8 mouse cellular contexts compared by ENCODE assay signal in the genomic region with DNA sequence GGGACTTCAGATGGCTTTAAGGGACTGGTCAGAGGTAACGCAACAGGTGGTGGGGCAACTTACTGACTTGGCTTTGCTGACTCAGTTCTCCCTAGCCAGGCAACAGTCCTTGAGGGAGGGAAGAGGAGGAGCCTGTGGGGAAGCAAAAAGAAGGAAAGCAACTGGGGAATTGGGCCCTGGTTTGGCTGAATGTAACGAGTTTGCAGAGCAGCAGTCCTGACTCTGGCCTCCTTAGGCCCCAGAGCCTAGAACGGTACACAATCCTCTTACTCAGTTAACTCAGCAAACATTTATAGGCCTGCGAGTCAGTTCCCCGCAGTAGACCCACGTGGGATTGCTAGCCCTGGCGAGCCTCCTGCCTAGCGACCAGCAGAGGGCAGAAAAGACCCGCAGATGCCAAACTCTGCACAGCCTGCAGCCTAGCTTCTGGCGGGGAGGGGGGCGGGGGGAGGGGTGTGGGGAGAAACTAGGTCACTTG. TPM values are rescaled to one million over a fixed set of nuclear protein-coding genes. Genes with fewer than 3 reads are reported as not detected.
A peak's percentile ranks its signal among the peaks of the same experiment; 100 is the strongest.
DNase-seq lines count a peak whose midpoint lies in the region; ATAC-seq and TF ChIP-seq lines count a peak whose summit lies in the region.

No protein-coding gene starts in this region.

- no peaks in the 10 kb centered on the region for H3K9me3 ChIP-seq in embryonic facial prominence, embryonic 15.5 days (replicated peaks)
- H3K9me3 ChIP-seq in heart, embryonic 11.5 days (replicated peaks; ENCODE audit: control insufficient read depth, low read length) = no peaks in the 10 kb centered on the region
- no peaks in the 10 kb centered on the region for H3K9me3 ChIP-seq in kidney, embryonic 16.5 days (ENCODE audit: low read length)

- peak; percentile 86 for TF ChIP-seq CTCF in liver, adult 2 months (IDR thresholded peaks at IDR 0.05; ENCODE audit: low read depth, low read length)

- H3K4me3 ChIP-seq in embryonic facial prominence, embryonic 15.5 days (replicated peaks) = no peak overlapping the region
- H3K4me3 ChIP-seq in heart, embryonic 11.5 days (ENCODE audit: low read depth, low read length) = no peak overlapping the region
- peak overlapping the region; percentile 24; the same call in 1 of the 2 replicates for H3K4me3 ChIP-seq in kidney, embryonic 16.5 days (ENCODE audit: low read length)
- peak overlapping the region; percentile 25; the same call in 1 of the 2 replicates for H3K4me3 ChIP-seq in liver, adult 2 months (ENCODE audit: insufficient read depth, low read depth, low read length)
- no peak overlapping the region for H3K4me3 ChIP-seq in myocyte

- H3K4me2 ChIP-seq in embryonic facial prominence, embryonic 15.5 days (replicated peaks) = peak overlapping the region; percentile 30; the same call in 1 of the 2 replicates
- H3K4me2 ChIP-seq in heart, embryonic 11.5 days = peak overlapping the region; percentile 51
- H3K4me2 ChIP-seq in kidney, embryonic 16.5 days (replicated peaks; ENCODE audit: low read depth, low read length) = peak overlapping the region; percentile 43
- peak overlapping the region; percentile 88 for H3K4me2 ChIP-seq in myocyte (ENCODE audit: low read depth)

- H3K27me3 ChIP-seq in embryonic facial prominence, embryonic 15.5 days = no peaks in the 10 kb centered on the region
- peaks cover 3% of the 10 kb centered on the region for H3K27me3 ChIP-seq in heart, embryonic 11.5 days (ENCODE audit: control insufficient read depth, insufficient read depth, low read length)
- peaks cover 13% of the 10 kb centered on the region; the same call in 1 of the 2 replicates for H3K27me3 ChIP-seq in kidney, embryonic 16.5 days (ENCODE audit: insufficient read depth, low read length)
- H3K27me3 ChIP-seq in liver, adult 2 months (ENCODE audit: control insufficient read depth, insufficient read depth, low read length) = no peaks in the 10 kb centered on the region
- peaks cover 5% of the 10 kb centered on the region for H3K27me3 ChIP-seq in myocyte (ENCODE audit: control insufficient read depth, insufficient read depth, insufficient read length)
- H3K27me3 ChIP-seq in splenic B cell, adult 2 months (ENCODE audit: control insufficient read depth, insufficient read depth, low read length, poor library complexity, severe bottlenecking) = no peaks in the 10 kb centered on the region

- peaks cover 15% of the 10 kb centered on the region for H3K4me1 ChIP-seq in embryonic facial prominence, embryonic 15.5 days
- H3K4me1 ChIP-seq in heart, embryonic 11.5 days (ENCODE audit: control insufficient read depth, insufficient read depth, low read length) = no peaks in the 10 kb centered on the region; the same call in 1 of the 2 replicates
- H3K4me1 ChIP-seq in kidney, embryonic 16.5 days (ENCODE audit: insufficient read depth, low read length) = 0 out of 2 replicates have a peak, but pooled peaks cover 3% of the 10 kb centered on the region
- H3K4me1 ChIP-seq in liver, adult 2 months (ENCODE audit: control insufficient read depth, insufficient read depth, low read length) = no peaks in the 10 kb centered on the region; the same call in 1 of the 2 replicates

- TF ChIP-seq POLR2A in liver, adult 2 months (IDR thresholded peaks at IDR 0.05; ENCODE audit: extremely low read depth, insufficient read depth, low read length) = no peak
- no peak for TF ChIP-seq POLR2A in myocyte (IDR thresholded peaks at IDR 0.05; ENCODE audit: insufficient read length, low read depth)

- H3K79me2 ChIP-seq in liver, adult 2 months (ENCODE audit: control insufficient read depth, insufficient read depth, low read length) = no peaks in the 10 kb centered on the region
- H3K79me2 ChIP-seq in myocyte (ENCODE audit: control insufficient read depth, insufficient read depth) = no peaks in the 10 kb centered on the region

- whole genome bisulfite sequencing in embryonic facial prominence, embryonic 15.5 days = 1% methylated on average over 11 of the region's 11 CpGs
- under 1% methylated on average over 11 of the region's 11 CpGs for WGBS in heart, embryonic 11.5 days (ENCODE audit: insufficient replicate concordance)
- under 1% methylated on average over 11 of the region's 11 CpGs for WGBS in kidney, embryonic 16.5 days
- WGBS in liver, adult 2 months = 2% methylated on average over 11 of the region's 11 CpGs

- ATAC-seq in embryonic facial prominence, embryonic 15.5 days (ENCODE audit: insufficient number of reproducible peaks, low FRiP score, low TSS enrichment, low read depth) = peak; percentile 78
- peak; percentile 55; the same call in 1 of the 2 replicates for ATAC-seq in heart, embryonic 11.5 days (replicated peaks; ENCODE audit: insufficient number of reproducible peaks, low FRiP score, low TSS enrichment)
- peak; percentile 80 for ATAC-seq in kidney, embryonic 16.5 days (ENCODE audit: low FRiP score, low TSS enrichment)

- no peak overlapping the region for H3ac ChIP-seq in myocyte (ENCODE audit: control insufficient read depth, insufficient read length)

- no peak overlapping the region for H3K27ac ChIP-seq in embryonic facial prominence, embryonic 15.5 days (replicated peaks)
- no peak overlapping the region for H3K27ac ChIP-seq in heart, embryonic 11.5 days (ENCODE audit: low read depth, low read length)
- H3K27ac ChIP-seq in kidney, embryonic 16.5 days (ENCODE audit: low read length) = no peak overlapping the region
- H3K27ac ChIP-seq in liver, adult 2 months (replicated peaks; ENCODE audit: insufficient read depth, low read depth, low read length) = no peak overlapping the region

- DNase-seq in 416B (ENCODE audit: low read depth) = peak; percentile 85
- DNase-seq in adrenal gland, postnatal 4 days (ENCODE audit: low spot score in 2 of 2) = peak; percentile 35 to 55
- DNase-seq in liver, adult 2 months (ENCODE audit: extremely low read depth, low read depth, low spot score) = peak; percentile 69
- DNase-seq in splenic B cell, adult 2 months (ENCODE audit: low read depth, low spot score) = peak; percentile 69

- H3K36me3 ChIP-seq in embryonic facial prominence, embryonic 15.5 days = no peaks in the 10 kb centered on the region
- no peaks in the 10 kb centered on the region for H3K36me3 ChIP-seq in heart, embryonic 11.5 days (ENCODE audit: control insufficient read depth, insufficient read depth, low read length)
- no peaks in the 10 kb centered on the region for H3K36me3 ChIP-seq in kidney, embryonic 16.5 days (ENCODE audit: insufficient read depth, low read length)
- H3K36me3 ChIP-seq in liver, adult 2 months (ENCODE audit: control insufficient read depth, insufficient read depth, low read length) = no peaks in the 10 kb centered on the region
- no peaks in the 10 kb centered on the region for H3K36me3 ChIP-seq in myocyte (ENCODE audit: control insufficient read depth, insufficient read depth)
- H3K36me3 ChIP-seq in splenic B cell, adult 2 months (ENCODE audit: control insufficient read depth, insufficient read depth, low read length, poor library complexity, severe bottlenecking) = no peaks in the 10 kb centered on the region

- no peak overlapping the region for H3K9ac ChIP-seq in embryonic facial prominence, embryonic 15.5 days
- peak overlapping the region; percentile 56; the same call in 1 of the 2 replicates for H3K9ac ChIP-seq in heart, embryonic 11.5 days (ENCODE audit: low read depth, low read length)
- H3K9ac ChIP-seq in kidney, embryonic 16.5 days (replicated peaks; ENCODE audit: low read length) = peak overlapping the region; percentile 48; the same call in 1 of the 2 replicates
- H3K9ac ChIP-seq in liver, adult 2 months (ENCODE audit: low read depth, low read length) = peak overlapping the region; percentile 57

TF ChIP-seq in myocyte, 11 proteins besides CTCF, POLR2A, EP300 and RAD21:
- TF ChIP-seq REST (IDR thresholded peaks at IDR 0.05; ENCODE audit: insufficient read depth, insufficient read length) (no peak), MYOD1 (IDR thresholded peaks at IDR 0.05; ENCODE audit: control insufficient read depth in 1 of 3, insufficient read length in 2 of 3, low read depth in 2 of 3) (peak in 1 of 3 experiments; percentile 43)

RNA-seq across cellular contexts. Expression of gene Rbm15, which starts 23.5 kb away (rescaled TPM):
- 10 to 100 TPM; 41.1 to 47.0 TPM for total RNA-seq in adrenal gland, postnatal 4 days (2021)
- 12.7 and 13.0 TPM in 2 replicates for polyA plus RNA-seq in embryonic facial prominence, embryonic 15.5 days (2015; fragmentation: Nextera tagmentation; extraction: Ambion mirVana)
- polyA plus RNA-seq in heart, embryonic 11.5 days (2014; fragmentation: Nextera tagmentation; extraction: Ambion mirVana) = 13.6 and 14.1 TPM in 2 replicates
- polyA plus RNA-seq in kidney, embryonic 16.5 days (2015; fragmentation: Nextera tagmentation; extraction: Ambion mirVana) = 12.8 and 15.9 TPM in 2 replicates
- total RNA-seq in liver, adult 2 months (2014; rRNA removed) = 17.2 and 17.7 TPM in 2 replicates
- 4.2 and 4.4 TPM in 2 replicates for polyA plus RNA-seq in liver, adult 2 months (2012; rRNA removed)
- polyA plus RNA-seq in myocyte (2012; fragmentation: generic; extraction: Trizol) = 4.3 TPM

Comparison
In these comparisons a context has a peak if more than half of its experiments do, and no peak if none do; other contexts are left out.
1. H3K4me2 ChIP-seq: peak in every context shown above with its lines; median percentile 88 in myocyte; 51 in heart, embryonic 11.5 days; 43 in kidney, embryonic 16.5 days; 30 in embryonic facial prominence, embryonic 15.5 days.
2. H3K4me3 ChIP-seq: peak in kidney, embryonic 16.5 days (single experiment) and liver, adult 2 months (single experiment); none in embryonic facial prominence, embryonic 15.5 days (single experiment), heart, embryonic 11.5 days (single experiment) and myocyte (single experiment).
3. Peak in every context shown above with its lines, with median percentiles within 50 percentile points of each other: DNase-seq and ATAC-seq.